Mouse (Mus musculus) gastrocnemius, postnatal 36 days (tissue): ENCODE measurements around the gene Wdr4. TPM values are rescaled to one million over a fixed set of nuclear protein-coding genes. Genes with fewer than 3 reads are reported as not detected.
A peak's percentile ranks its signal among the peaks of the same experiment; 100 is the strongest.
"Not testable (repeated sequence)": the region's sequence is repeated elsewhere in the genome, so short reads cannot be mapped to it uniquely, and the experiment has no call there.

Source experiments
- DNase-seq, 2 experiments: peaks; one replicate each; pipeline ENCODE4 v3.0.0; 2022
- intact Hi-C: fragments of 180-260 bp; cut with DNase I; formaldehyde crosslinking; loops from one replicate; pipeline ENCODE4 v1.15.1; 2025
- total RNA-seq, 2 experiments: library from RNA; stranded (reverse); gene quantifications; 2 replicates each; pipeline ENCODE4 v1.2.3; 2021

The Wdr4 gene
- total RNA-seq, 2 experiments from 2014 or later = 5.0 to 5.3 TPM

GRCm38 (mm10) chr17:31540809-31541459 lies 21.2 kb upstream of the Wdr4 start:
- intact Hi-C loops = no loop called here
- no peak for DNase-seq

- no peak for DNase-seq
- intact Hi-C loops = no loop called here
Measured at GRCm38 (mm10) chr17:31540101-31540500, 20.3 kb upstream of the Wdr4 start.

- intact Hi-C loops = no loop called here
- peak; percentile 46 to 51 for DNase-seq
Measured at GRCm38 (mm10) chr17:31535871-31536629, 16.3 kb upstream of the Wdr4 start.

- intact Hi-C loops = no loop called here
- no peak for DNase-seq
Measured at GRCm38 (mm10) chr17:31535358-31535757, 15.6 kb upstream of the Wdr4 start.

GRCm38 (mm10) chr17:31532331-31532730 lies 12.6 kb upstream of the Wdr4 start:
- DNase-seq, intact Hi-C loops: not testable (repeated sequence)

GRCm38 (mm10) chr17:31531441-31532158 lies 11.8 kb upstream of the Wdr4 start:
- no peak for DNase-seq
- intact Hi-C loops = no loop called here

GRCm38 (mm10) chr17:31529314-31529713 lies 9.5 kb upstream of the Wdr4 start:
- DNase-seq = no peak
- intact Hi-C loops = no loop called here

- intact Hi-C loops = loop anchor here (2.0 kb wide), 1 partner anchor 141 kb away; no protein-coding TSS in a partner anchor
- no peak for DNase-seq
Measured at GRCm38 (mm10) chr17:31525816-31526215, 6.0 kb upstream of the Wdr4 start.

- intact Hi-C loops = loop anchor here (2.0 kb wide), 1 partner anchor 142 kb away; no protein-coding TSS in a partner anchor
- no peak for DNase-seq
Measured at GRCm38 (mm10) chr17:31525114-31525513, 5.3 kb upstream of the Wdr4 start.

- DNase-seq = no peak
- intact Hi-C loops = loop anchor here (5.0 kb wide), 1 partner anchor 35 kb away; no protein-coding TSS in a partner anchor
Measured at GRCm38 (mm10) chr17:31521948-31522347, 2.2 kb upstream of the Wdr4 start.

GRCm38 (mm10) chr17:31520895-31521294 lies 1.1 kb upstream of the Wdr4 start:
- peak in 1 of 2 experiments; percentile 39 for DNase-seq
- intact Hi-C loops = loop anchor here (5.0 kb wide), 1 partner anchor 36 kb away; no protein-coding TSS in a partner anchor

GRCm38 (mm10) chr17:31519344-31519945 lies 335 bp downstream of the Wdr4 start:
- DNase-seq = no peak
- intact Hi-C loops = no loop called here

- intact Hi-C loops = no loop called here
- DNase-seq = no peak
Measured at GRCm38 (mm10) chr17:31514696-31515095, 5.1 kb downstream of the Wdr4 start.

GRCm38 (mm10) chr17:31512593-31512992 lies 7.2 kb downstream of the Wdr4 start:
- intact Hi-C loops = no loop called here
- DNase-seq = no peak

GRCm38 (mm10) chr17:31511792-31512495 lies 7.8 kb downstream of the Wdr4 start:
- peak; percentile 70 to 76 for DNase-seq
- intact Hi-C loops = no loop called here

- intact Hi-C loops = no loop called here
- no peak for DNase-seq
Measured at GRCm38 (mm10) chr17:31510944-31511343, 8.8 kb downstream of the Wdr4 start.

- DNase-seq = no peak
- intact Hi-C loops = no loop called here
Measured at GRCm38 (mm10) chr17:31506282-31506681, 13.5 kb downstream of the Wdr4 start.

GRCm38 (mm10) chr17:31505013-31505412 lies 14.8 kb downstream of the Wdr4 start:
- intact Hi-C loops = no loop called here
- no peak for DNase-seq

- no peak for DNase-seq
- intact Hi-C loops = no loop called here
Measured at GRCm38 (mm10) chr17:31503936-31504335, 15.8 kb downstream of the Wdr4 start.

- intact Hi-C loops = no loop called here
Measured at GRCm38 (mm10) chr17:31503337-31503736, 16.4 kb downstream of the Wdr4 start.

More at GRCm38 (mm10) chr17:31503337-31503736, 16.4 kb downstream of the Wdr4 start:
- no peak for DNase-seq
